Mouse (Mus musculus): ENCODE data around the gene Gm10842. TPM values are rescaled to one million over a fixed set of nuclear protein-coding genes. Genes with fewer than 3 reads are reported as not detected.

Gm10842 gene
- not detected in 2 replicates for polyA plus RNA-seq (2012; rRNA removed; ENCODE audit: low replicate concordance)

DNA sequence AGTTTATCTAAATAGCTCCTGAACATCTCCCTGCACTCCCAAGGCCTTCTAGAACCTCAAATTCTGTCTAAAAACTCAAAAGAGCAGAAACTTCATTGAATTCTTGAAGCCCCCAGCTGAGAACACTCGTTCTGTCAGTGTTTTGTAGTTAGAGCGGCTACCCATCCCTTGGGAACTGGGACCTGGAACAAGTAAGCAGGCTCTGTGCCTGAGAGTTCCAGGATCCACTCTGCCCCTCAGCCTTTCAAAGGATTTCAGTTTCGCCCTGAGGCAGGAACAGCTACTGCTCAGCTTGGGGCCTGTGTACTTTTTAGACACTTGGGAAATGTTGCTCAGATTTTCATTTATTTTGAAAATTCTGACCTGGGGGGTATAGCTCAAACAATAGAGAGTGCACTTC is at the start of gene Gm10842:
Gene Gm10842, plus strand, starts transcription at position 301 of the 400 bp plus-strand sequence.

DNA sequence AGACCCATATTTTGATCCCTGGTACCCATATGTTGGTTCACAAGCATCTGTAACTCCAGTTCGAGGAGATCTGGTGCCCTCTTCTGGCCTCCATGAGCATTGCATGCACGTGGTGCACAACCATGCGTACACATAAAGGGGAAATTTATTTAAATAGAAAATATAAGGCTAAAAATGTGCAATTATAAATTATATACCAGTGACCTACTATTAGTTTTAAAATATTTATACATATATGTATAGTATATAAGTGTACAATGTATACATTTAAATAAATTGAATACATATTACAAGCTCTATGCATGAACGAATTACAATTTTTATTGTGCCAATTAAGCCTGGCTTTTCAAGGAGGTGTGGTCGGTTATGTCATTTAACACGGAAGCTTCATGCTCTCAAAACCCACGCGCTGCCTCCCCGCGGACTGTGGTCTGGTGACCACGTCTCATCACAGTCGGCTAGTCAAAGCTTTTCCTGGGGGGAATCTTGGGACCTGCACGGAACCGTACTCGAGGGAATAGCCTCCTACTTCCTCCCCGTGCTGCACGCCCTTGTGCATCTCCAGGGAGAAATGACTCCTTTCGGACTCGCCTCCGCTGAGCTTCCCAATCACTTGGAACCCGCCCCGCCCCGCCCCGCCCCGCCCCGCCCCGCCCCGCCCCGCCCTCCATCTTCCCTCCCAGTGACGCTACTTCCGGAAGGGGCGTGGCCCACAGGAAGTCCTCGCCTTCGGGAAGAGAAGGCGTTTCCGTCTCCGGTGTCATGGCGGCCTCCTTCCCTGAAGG is 20.8 kb upstream of the Gm10842 start, which contains the start of gene Mettl2:
Gene Mettl2, plus strand, starts transcription at position 691 of the 785 bp plus-strand sequence.

DNA sequence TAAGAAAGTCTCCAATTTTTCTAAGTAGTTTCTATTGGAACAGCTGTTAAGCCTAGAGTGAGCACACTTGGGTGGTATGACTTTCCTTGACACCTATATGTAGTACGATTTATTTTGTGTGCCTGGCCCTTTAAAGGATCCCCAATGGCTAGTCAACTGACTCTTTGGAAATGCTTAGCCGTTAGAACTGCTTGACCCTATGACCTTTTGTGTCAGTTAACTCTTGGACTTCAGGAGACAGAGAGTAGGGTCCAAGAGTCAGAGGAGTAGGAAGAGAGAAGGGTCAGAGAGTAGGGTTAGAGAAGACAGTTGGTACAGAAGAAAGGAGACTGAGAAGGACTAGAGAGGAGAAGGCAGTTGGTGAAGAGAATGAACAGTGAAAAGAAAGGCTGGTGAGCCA is 31.8 kb downstream of the Gm10842 start, which contains the start of gene Tlk2:
Gene Tlk2, plus strand, starts transcription at position 292 of the 400 bp plus-strand sequence.

Other genes starting within 250 kb of the Gm10842 start
- not detected in 2 replicates for gene Efcab3, start 83.3 kb upstream of the Gm10842 start, polyA plus RNA-seq (2012; rRNA removed; ENCODE audit: low replicate concordance)
- 2.5 and 3.8 TPM in 2 replicates for gene Mettl2, start 20.5 kb upstream of the Gm10842 start, polyA plus RNA-seq (2012; rRNA removed; ENCODE audit: low replicate concordance)
- gene Tlk2, start 31.9 kb downstream of the Gm10842 start, polyA plus RNA-seq (2012; rRNA removed; ENCODE audit: low replicate concordance), result 2.2 and 3.5 TPM in 2 replicates
- 3.6 and 9.3 TPM in 2 replicates for gene Mrc2, start 145.8 kb downstream of the Gm10842 start, polyA plus RNA-seq (2012; rRNA removed; ENCODE audit: low replicate concordance)

Measured in duodenum, adult 2 months (tissue).